Mouse (Mus musculus): ENCODE results near the gene Cep295. TPM values are rescaled to one million over a fixed set of nuclear protein-coding genes. Genes with fewer than 3 reads are reported as not detected.

The Cep295 gene
- polyA plus RNA-seq, 1 experiment: 13.7 TPM

Other genes with a start within 250 kb of the Cep295 start
- gene Hephl1, start 245.7 kb downstream of the Cep295 start, polyA plus RNA-seq (2012; rRNA removed): 0.01 and 0.07 TPM in 2 replicates
- gene Vstm5, start 118.7 kb downstream of the Cep295 start, polyA plus RNA-seq (2012; rRNA removed): 3.5 and 4.9 TPM in 2 replicates
- gene Med17, start 77.9 kb downstream of the Cep295 start, polyA plus RNA-seq (2012; rRNA removed): 35.6 and 42.1 TPM in 2 replicates
- gene Taf1d, start 51.6 kb downstream of the Cep295 start, polyA plus RNA-seq (2012; rRNA removed): 55.9 and 65.1 TPM in 2 replicates
- gene 4931406C07Rik, start 51.3 kb downstream of the Cep295 start, polyA plus RNA-seq (2012; rRNA removed): 50.2 and 50.7 TPM in 2 replicates
- gene Smco4, start 135.6 kb upstream of the Cep295 start, polyA plus RNA-seq (2012; rRNA removed): 14.6 and 16.8 TPM in 2 replicates